Mouse (Mus musculus): Measurements from ENCODE around the gene Kif3a.

The Kif3a gene

GRCm38 (mm10) chr11:53567224-53568014, at the start of gene Kif3a:
Gene Kif3a, plus strand, starts transcription at chr11:53567379.
- TF ChIP-seq CTCF (conservative IDR thresholded peaks at IDR 0.05; ENCODE audit: low read length) = no peak
- no peak for TF ChIP-seq NANOG (IDR thresholded peaks at IDR 0.05; ENCODE audit: borderline replicate concordance, low read length)
- no peak for TF ChIP-seq POU5F1 (IDR thresholded peaks at IDR 0.05; ENCODE audit: borderline replicate concordance, low read length)
- peaks cover 8% of the 10 kb centered on the region for H3K27me3 ChIP-seq (ENCODE audit: insufficient read depth, low read length)
- H3K36me3 ChIP-seq (ENCODE audit: insufficient read depth, low read length) = no peaks in the 10 kb centered on the region
- H3K4me3 ChIP-seq (replicated peaks; ENCODE audit: low read length) = peak within 1 kb of the TSS; percentile 92
- peaks cover 10% of the 10 kb centered on the region for H3K4me1 ChIP-seq (replicated peaks; ENCODE audit: low read depth, low read length)
- H3K9me3 ChIP-seq (ENCODE audit: low read length) = peaks cover 3% of the 10 kb centered on the region; the same call in 1 of the 2 replicates

GRCm38 (mm10) chr11:53518759-53519158, 48.4 kb upstream of the Kif3a start:
- TF ChIP-seq CTCF (conservative IDR thresholded peaks at IDR 0.05; ENCODE audit: low read length) = no peak
- no peak for TF ChIP-seq POU5F1 (IDR thresholded peaks at IDR 0.05; ENCODE audit: borderline replicate concordance, low read length)
- no peak for TF ChIP-seq NANOG (IDR thresholded peaks at IDR 0.05; ENCODE audit: borderline replicate concordance, low read length)
- peak overlapping the region; percentile 83 for H3K4me3 ChIP-seq (replicated peaks; ENCODE audit: low read length)
- H3K27me3 ChIP-seq (ENCODE audit: insufficient read depth, low read length) = peaks cover 54% of the 10 kb centered on the region
- no peaks in the 10 kb centered on the region for H3K9me3 ChIP-seq (ENCODE audit: low read length)
- peaks cover 55% of the 10 kb centered on the region for H3K4me1 ChIP-seq (replicated peaks; ENCODE audit: low read depth, low read length)
- H3K36me3 ChIP-seq (ENCODE audit: insufficient read depth, low read length) = no peaks in the 10 kb centered on the region

- H3K4me1 ChIP-seq (replicated peaks; ENCODE audit: low read depth, low read length) = peaks cover 50% of the 10 kb centered on the region
- TF ChIP-seq CTCF (conservative IDR thresholded peaks at IDR 0.05; ENCODE audit: low read length) (no peak), NANOG (IDR thresholded peaks at IDR 0.05; ENCODE audit: borderline replicate concordance, low read length) (no peak), POU5F1 (IDR thresholded peaks at IDR 0.05; ENCODE audit: borderline replicate concordance, low read length) (no peak)
- no peaks in the 10 kb centered on the region for H3K9me3 ChIP-seq (ENCODE audit: low read length)
- H3K36me3 ChIP-seq (ENCODE audit: insufficient read depth, low read length) = no peaks in the 10 kb centered on the region
- H3K4me3 ChIP-seq (replicated peaks; ENCODE audit: low read length) = peak within 1 kb of the TSS; percentile 83
- H3K27me3 ChIP-seq (ENCODE audit: insufficient read depth, low read length) = peaks cover 54% of the 10 kb centered on the region
Observed at GRCm38 (mm10) chr11:53519207-53520121, 47.7 kb upstream of the Kif3a start, which contains the start of gene Sept8. Gene Sept8, plus strand, starts transcription at chr11:53519257.

GRCm38 (mm10) chr11:53520122-53520978, 46.8 kb upstream of the Kif3a start:
- Histone ChIP-seq H3K4me3 (replicated peaks; ENCODE audit: low read length) (peak overlapping the region; percentile 83), H3K4me1 (replicated peaks; ENCODE audit: low read depth, low read length) (peaks cover 51% of the 10 kb centered on the region), H3K36me3 (ENCODE audit: insufficient read depth, low read length) (no peaks in the 10 kb centered on the region), H3K9me3 (ENCODE audit: low read length) (no peaks in the 10 kb centered on the region), H3K27me3 (ENCODE audit: insufficient read depth, low read length) (peaks cover 54% of the 10 kb centered on the region)
- TF ChIP-seq CTCF (conservative IDR thresholded peaks at IDR 0.05; ENCODE audit: low read length) (no peak), NANOG (IDR thresholded peaks at IDR 0.05; ENCODE audit: borderline replicate concordance, low read length) (no peak), POU5F1 (IDR thresholded peaks at IDR 0.05; ENCODE audit: borderline replicate concordance, low read length) (no peak)

- H3K4me1 ChIP-seq (replicated peaks; ENCODE audit: low read depth, low read length) = peaks cover 60% of the 10 kb centered on the region
- no peaks in the 10 kb centered on the region for H3K9me3 ChIP-seq (ENCODE audit: low read length)
- H3K36me3 ChIP-seq (ENCODE audit: insufficient read depth, low read length) = no peaks in the 10 kb centered on the region
- no peak for TF ChIP-seq NANOG (IDR thresholded peaks at IDR 0.05; ENCODE audit: borderline replicate concordance, low read length)
- TF ChIP-seq CTCF (conservative IDR thresholded peaks at IDR 0.05; ENCODE audit: low read length) = no peak
- no peak for TF ChIP-seq POU5F1 (IDR thresholded peaks at IDR 0.05; ENCODE audit: borderline replicate concordance, low read length)
- peaks cover 53% of the 10 kb centered on the region for H3K27me3 ChIP-seq (ENCODE audit: insufficient read depth, low read length)
- no peak overlapping the region for H3K4me3 ChIP-seq (replicated peaks; ENCODE audit: low read length)
Observed at GRCm38 (mm10) chr11:53521120-53521820, 45.9 kb upstream of the Kif3a start.

- Histone ChIP-seq H3K27me3 (ENCODE audit: insufficient read depth, low read length) (peaks cover 52% of the 10 kb centered on the region), H3K4me1 (replicated peaks; ENCODE audit: low read depth, low read length) (peaks cover 59% of the 10 kb centered on the region)
- TF ChIP-seq CTCF (conservative IDR thresholded peaks at IDR 0.05; ENCODE audit: low read length) = no peak
- TF ChIP-seq POU5F1 (IDR thresholded peaks at IDR 0.05; ENCODE audit: borderline replicate concordance, low read length) = no peak
- TF ChIP-seq NANOG (IDR thresholded peaks at IDR 0.05; ENCODE audit: borderline replicate concordance, low read length) = no peak
Observed at GRCm38 (mm10) chr11:53521821-53522131, 45.4 kb upstream of the Kif3a start.

GRCm38 (mm10) chr11:53522362-53522761, 44.8 kb upstream of the Kif3a start:
- Histone ChIP-seq H3K9me3 (ENCODE audit: low read length) (no peaks in the 10 kb centered on the region), H3K27me3 (ENCODE audit: insufficient read depth, low read length) (peaks cover 48% of the 10 kb centered on the region), H3K4me3 (replicated peaks; ENCODE audit: low read length) (no peak overlapping the region), H3K4me1 (replicated peaks; ENCODE audit: low read depth, low read length) (peaks cover 53% of the 10 kb centered on the region), H3K36me3 (ENCODE audit: insufficient read depth, low read length) (no peaks in the 10 kb centered on the region)
- TF ChIP-seq POU5F1 (IDR thresholded peaks at IDR 0.05; ENCODE audit: borderline replicate concordance, low read length) (no peak), CTCF (conservative IDR thresholded peaks at IDR 0.05; ENCODE audit: low read length) (no peak), NANOG (IDR thresholded peaks at IDR 0.05; ENCODE audit: borderline replicate concordance, low read length) (no peak)

More at GRCm38 (mm10) chr11:53521821-53522131, 45.4 kb upstream of the Kif3a start:
- no peaks in the 10 kb centered on the region for H3K36me3 ChIP-seq (ENCODE audit: insufficient read depth, low read length)
- H3K4me3 ChIP-seq (replicated peaks; ENCODE audit: low read length) = no peak overlapping the region
- H3K9me3 ChIP-seq (ENCODE audit: low read length) = no peaks in the 10 kb centered on the region

Measured in E14TG2a.4 (cell line).